ENCODE assay signal across 21 mouse cellular contexts in genomic region chr8:70677451-70678080, GRCm38 (mm10). TPM values are rescaled to one million over a fixed set of nuclear protein-coding genes. Genes with fewer than 3 reads are reported as not detected.
DNase-seq lines count a peak whose midpoint lies in the region; ATAC-seq lines count a peak whose summit lies in the region.
"Had no signal": no experiment of that assay in that cellular context is flagged by ENCODE, and none has a peak within 500 bp of the region (broad histone marks: within the 10 kb centered on the region; RNA-seq: fewer than 3 reads in every experiment).

No protein-coding gene starts in this region.

- H3K36me3 ChIP-seq in neural tube, embryonic 11.5 days (ENCODE audit: control insufficient read depth, insufficient read depth, low read length): peaks cover 8% of the 10 kb centered on the region
- peaks cover 24% of the 10 kb centered on the region for H3K36me3 ChIP-seq in neural tube, embryonic 15.5 days

- 92% methylated on average over 15 of the region's 15 CpGs for WGBS in neural tube, embryonic 11.5 days
- 92% methylated on average over 15 of the region's 15 CpGs for WGBS in neural tube, embryonic 15.5 days

- H3K4me3 ChIP-seq in neural tube, embryonic 11.5 days (ENCODE audit: low read depth, low read length): no peak overlapping the region
- no peak overlapping the region for H3K4me3 ChIP-seq in neural tube, embryonic 15.5 days (replicated peaks)
- H3K4me3 ChIP-seq: intestine, embryonic 15.5 days had no signal

- no peak for ATAC-seq in neural tube, embryonic 11.5 days (ENCODE audit: insufficient read depth, low FRiP score, low TSS enrichment)
- ATAC-seq in neural tube, embryonic 15.5 days (ENCODE audit: low FRiP score): no peak
- ATAC-seq: forebrain, embryonic 14.5 days; intestine, embryonic 15.5 days had no signal

- no peak overlapping the region for H3K4me2 ChIP-seq in neural tube, embryonic 11.5 days (ENCODE audit: low read depth)
- H3K4me2 ChIP-seq in neural tube, embryonic 15.5 days: no peak overlapping the region
- H3K4me2 ChIP-seq: intestine, embryonic 15.5 days had no signal

- H3K27me3 ChIP-seq in neural tube, embryonic 11.5 days (ENCODE audit: control insufficient read depth, insufficient read depth, low read length): no peaks in the 10 kb centered on the region
- H3K27me3 ChIP-seq in neural tube, embryonic 15.5 days (replicated peaks): no peaks in the 10 kb centered on the region
- H3K27me3 ChIP-seq: intestine, embryonic 15.5 days had no signal

- no peaks in the 10 kb centered on the region for H3K9me3 ChIP-seq in neural tube, embryonic 11.5 days (ENCODE audit: control insufficient read depth, low read length)
- H3K9me3 ChIP-seq in neural tube, embryonic 15.5 days (replicated peaks): no peaks in the 10 kb centered on the region
- H3K9me3 ChIP-seq: intestine, embryonic 15.5 days had no signal

- DNase-seq in neural tube, embryonic 11.5 days (ENCODE audit: low spot score): no peak
- DNase-seq in kidney, adult 18-20 months: peak; percentile 54
- DNase-seq in kidney, postnatal 36 days: peak; percentile 77 to 79
- DNase-seq in right cerebral cortex, adult 2 months (ENCODE audit: low spot score in 2 of 2): no peak
- no peak for DNase-seq in right cerebral cortex, postnatal 14 days
- DNase-seq in layer of hippocampus, postnatal 10 days (ENCODE audit: low spot score in 2 of 2): no peak
- DNase-seq: adrenal gland, adult 2 months; cerebellum, postnatal 14 days; heart, postnatal 4 days; layer of hippocampus, adult 9-11 months; lung, adult 18-20 months; right cerebral cortex, adult 18-20 months had no signal

- peaks cover 10% of the 10 kb centered on the region for H3K4me1 ChIP-seq in neural tube, embryonic 11.5 days (ENCODE audit: control insufficient read depth, insufficient read depth, low read length)
- peaks cover 27% of the 10 kb centered on the region for H3K4me1 ChIP-seq in neural tube, embryonic 15.5 days

- H3K27ac ChIP-seq in neural tube, embryonic 11.5 days (ENCODE audit: low read depth, low read length): no peak overlapping the region
- no peak overlapping the region for H3K27ac ChIP-seq in neural tube, embryonic 15.5 days (replicated peaks)
- H3K27ac ChIP-seq: intestine, embryonic 15.5 days; macrophage had no signal

- 0 out of 2 replicates have a peak overlapping the region, but pooled peaks have one; percentile 19 for H3K9ac ChIP-seq in neural tube, embryonic 11.5 days (ENCODE audit: low read length)
- H3K9ac ChIP-seq in neural tube, embryonic 15.5 days (replicated peaks): no peak overlapping the region

RNA-seq across cellular contexts. Expression of gene Lsm4, which starts 4.5 kb away (rescaled TPM):
- polyA plus RNA-seq in neural tube, embryonic 11.5 days (2014; fragmentation: Nextera tagmentation; extraction: Ambion mirVana): 298 and 301 TPM in 2 replicates
- 191 and 206 TPM in 2 replicates for polyA plus RNA-seq in neural tube, embryonic 15.5 days (2015; fragmentation: Nextera tagmentation; extraction: Ambion mirVana)
- 10 to 100 TPM; 72.3 to 76.5 TPM for total RNA-seq in layer of hippocampus, postnatal 10 days (2021)

RNA-seq across cellular contexts. Expression of gene Pgpep1, which starts 17.4 kb away (rescaled TPM):
- 246 and 268 TPM in 2 replicates for polyA plus RNA-seq in neural tube, embryonic 11.5 days (2014; fragmentation: Nextera tagmentation; extraction: Ambion mirVana)
- 78.6 TPM in 2 replicates for polyA plus RNA-seq in neural tube, embryonic 15.5 days (2015; fragmentation: Nextera tagmentation; extraction: Ambion mirVana)
- 10 to 100 TPM; 25.8 to 31.9 TPM for total RNA-seq in layer of hippocampus, postnatal 10 days (2021)

RNA-seq across cellular contexts. Expression of gene Jund, which starts 21.2 kb away (rescaled TPM):
- 167 and 171 TPM in 2 replicates for polyA plus RNA-seq in neural tube, embryonic 11.5 days (2014; fragmentation: Nextera tagmentation; extraction: Ambion mirVana)
- 73.7 and 82.7 TPM in 2 replicates for polyA plus RNA-seq in neural tube, embryonic 15.5 days (2015; fragmentation: Nextera tagmentation; extraction: Ambion mirVana)
- total RNA-seq in layer of hippocampus, postnatal 10 days (2021): 100 to 1,000 TPM; 166 to 187 TPM

RNA-seq across cellular contexts. Expression of gene Iqcn, which starts 25.7 kb away (rescaled TPM):
- polyA plus RNA-seq in neural tube, embryonic 11.5 days (2014; fragmentation: Nextera tagmentation; extraction: Ambion mirVana): not detected in 2 replicates
- 0.04 and 0.09 TPM in 2 replicates for polyA plus RNA-seq in neural tube, embryonic 15.5 days (2015; fragmentation: Nextera tagmentation; extraction: Ambion mirVana)
- total RNA-seq in layer of hippocampus, postnatal 10 days (2021): under 1 TPM in 1 of 2 experiments, not detected in 1; 0.07 TPM
- total RNA-seq: gastrocnemius, adult 8-10 months had no signal
- polyA plus RNA-seq: embryonic facial prominence, embryonic 11.5 days; intestine, embryonic 15.5 days; macrophage had no signal

RNA-seq across cellular contexts. Expression of gene Gm3336, which starts 40.8 kb away (rescaled TPM):
- polyA plus RNA-seq in neural tube, embryonic 11.5 days (2014; fragmentation: Nextera tagmentation; extraction: Ambion mirVana): not detected in 2 replicates
- polyA plus RNA-seq in neural tube, embryonic 15.5 days (2015; fragmentation: Nextera tagmentation; extraction: Ambion mirVana): not detected in 2 replicates
- not detected for total RNA-seq in layer of hippocampus, postnatal 10 days (2021)
- total RNA-seq: gastrocnemius, adult 8-10 months; heart, postnatal 4 days; left cerebral cortex, postnatal 25 days; monocyte, adult 5-6 weeks; neutrophil, adult 5-6 weeks had no signal
- polyA plus RNA-seq: embryonic facial prominence, embryonic 11.5 days; forebrain, embryonic 14.5 days; macrophage had no signal

Comparison
In these comparisons a context has a peak if more than half of its experiments do, and no peak if none do; other contexts are left out.
1. DNase-seq: peak in kidney, adult 18-20 months (single experiment) and kidney, postnatal 36 days (2 of 2); none in neural tube, embryonic 11.5 days (single experiment), right cerebral cortex, adult 2 months (0 of 2), right cerebral cortex, postnatal 14 days (single experiment) and layer of hippocampus, postnatal 10 days (0 of 2).